Mouse (Mus musculus) spleen, adult 2 months (tissue): ENCODE results near the gene Mpig6b. TPM values are rescaled to one million over a fixed set of nuclear protein-coding genes. Genes with fewer than 3 reads are reported as not detected.
"Not testable (repeated sequence)": the region's sequence is repeated elsewhere in the genome, so short reads cannot be mapped to it uniquely, and the experiment has no call there.

Experiments used
- DNase-seq, 2 experiments: peaks; one replicate each; pipeline versions ENCODE4 v3.0.0 to v3.0.0-alpha.2; 2012 to 2021; ENCODE audit warnings: low spot score in 2 of 2, low read depth in 1 of 2
- H3K27ac ChIP-seq: fragments of 200-500 bp; 2 replicates; pipeline ENCODE4 v1.5.1; 2012; ENCODE audit warnings: low read length, inconsistent platforms; ENCODE audit not compliant: insufficient read depth
- H3K27me3 ChIP-seq: fragments of 200-500 bp; 2 replicates; pipeline ENCODE4 v1.6.1; 2012; ENCODE audit warnings: mild to moderate bottlenecking, moderate library complexity, low read length, inconsistent platforms; ENCODE audit not compliant: control insufficient read depth, insufficient read depth
- H3K36me3 ChIP-seq: fragments of 200-500 bp; 2 replicates; pipeline ENCODE4 v1.6.1; 2012; ENCODE audit warnings: mild to moderate bottlenecking, low read length, inconsistent platforms; ENCODE audit not compliant: control insufficient read depth, insufficient read depth
- H3K4me1 ChIP-seq: fragments of 200-500 bp; 2 replicates; pipeline ENCODE4 v1.6.1; 2011; ENCODE audit warnings: inconsistent platforms; ENCODE audit not compliant: control insufficient read depth, insufficient read depth, insufficient read length
- H3K4me3 ChIP-seq: fragments of 200-500 bp; 2 replicates; pipeline ENCODE4 v1.5.1; 2011; ENCODE audit warnings: mild to moderate bottlenecking, inconsistent platforms; ENCODE audit not compliant: insufficient read depth, insufficient read length; ENCODE audit errors: extremely low read depth
- CTCF ChIP-seq: fragments of 200-500 bp; IDR thresholded peaks from 2 replicates; pipeline ENCODE4 v1.5.1; 2011; ENCODE audit warnings: mild to moderate bottlenecking, inconsistent platforms; ENCODE audit not compliant: insufficient read depth, insufficient read length, insufficient replicate concordance; ENCODE audit errors: extremely low read depth
- POLR2A ChIP-seq: fragments of 200-500 bp; IDR thresholded peaks from 2 replicates; pipeline ENCODE4 v1.6.1; 2011; ENCODE audit warnings: low read depth, low read length, inconsistent platforms
- WGBS: fragments of 180-500 bp; shearing (Covaris S2); methylation state at CpG from one replicate; pipeline ENCODE4 v1.1.7; 2018; 5-methylcytosine and 5-hydroxymethylcytosine counted together
- polyA plus RNA-seq: library from polyadenylated mRNA; depleted of rRNA; stranded (reverse); fragments of >200 nt; gene quantifications from 2 replicates; pipeline ENCODE4 v1.2.3, GENCODE M21; 2012

Gene Mpig6b
- polyA plus RNA-seq, 1 experiment: 4.8 TPM

DNA sequence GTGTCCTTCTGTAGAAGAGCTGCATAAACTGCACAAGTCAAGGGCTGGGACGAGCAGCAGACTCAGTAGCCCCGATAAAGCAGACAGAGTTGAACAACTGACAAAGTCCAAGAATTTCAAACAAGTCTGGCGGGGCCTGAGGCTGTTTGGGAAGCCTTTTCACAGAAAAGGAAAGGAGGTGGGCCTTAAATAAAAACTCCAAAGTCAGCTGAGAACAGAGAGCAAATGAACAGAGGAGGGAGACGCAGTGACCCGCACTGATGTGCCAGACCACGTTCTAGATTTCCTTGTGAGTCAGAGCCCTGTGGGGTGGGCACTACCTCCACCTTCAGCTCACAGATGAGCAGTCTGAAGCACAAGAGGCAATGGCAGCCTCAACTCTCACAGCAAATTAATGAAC lies 31.1 kb downstream of the Mpig6b start:
- Histone ChIP-seq H3K27ac (no peak overlapping the region), H3K36me3 (no peaks in the 10 kb centered on the region), H3K27me3 (no peaks in the 10 kb centered on the region), H3K4me3 (no peak overlapping the region), H3K4me1 (peaks cover 9% of the 10 kb centered on the region; the same call in 1 of the 2 replicates)
- no peak for DNase-seq
- WGBS: 65% methylated on average over 6 of the region's 6 CpGs
- TF ChIP-seq CTCF: no peak
- TF ChIP-seq POLR2A: no peak

- not testable (repeated sequence) for DNase-seq, H3K27me3 ChIP-seq, H3K36me3 ChIP-seq, H3K4me3 ChIP-seq, H3K27ac ChIP-seq
- peaks cover 16% of the 10 kb centered on the region; the same call in 1 of the 2 replicates for H3K4me1 ChIP-seq
- WGBS: 76% methylated on average over 1 of the region's 1 CpGs
Measured at GRCm38 (mm10) chr17:35033703-35034102, 32.3 kb downstream of the Mpig6b start.

GRCm38 (mm10) chr17:35032323-35032870 lies 33.6 kb downstream of the Mpig6b start:
- Histone ChIP-seq H3K36me3 (no peaks in the 10 kb centered on the region), H3K27ac (no peak overlapping the region), H3K4me3 (no peak overlapping the region), H3K27me3 (no peaks in the 10 kb centered on the region), H3K4me1 (peaks cover 20% of the 10 kb centered on the region; the same call in 1 of the 2 replicates)
- no peak for DNase-seq
- TF ChIP-seq CTCF: no peak
- TF ChIP-seq POLR2A: no peak
- WGBS: 66% methylated on average over 8 of the region's 8 CpGs

DNA sequence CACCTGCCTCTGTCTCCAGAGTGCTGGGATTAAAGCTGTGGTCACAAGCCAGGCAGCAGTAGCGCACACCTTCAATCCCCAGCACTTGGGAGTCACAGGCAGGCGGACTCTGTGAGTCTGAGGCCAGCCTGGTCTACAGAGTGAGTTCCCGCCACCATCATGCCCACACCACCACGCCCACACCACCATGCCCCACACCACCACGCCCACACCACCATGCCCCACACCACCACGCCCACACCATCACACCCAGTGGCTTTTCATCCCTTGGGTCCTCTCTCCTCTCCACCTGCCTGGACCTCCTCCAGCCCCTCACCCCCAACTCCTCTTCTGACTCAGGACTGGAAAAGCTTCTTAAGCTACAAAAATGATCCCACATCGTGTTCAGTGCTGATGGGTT lies 34.1 kb downstream of the Mpig6b start:
- no peaks in the 10 kb centered on the region for H3K27me3 ChIP-seq
- 75% methylated on average over 7 of the region's 7 CpGs for WGBS
- H3K27ac ChIP-seq: no peak overlapping the region
- peaks cover 23% of the 10 kb centered on the region; the same call in 1 of the 2 replicates for H3K4me1 ChIP-seq
- no peak for DNase-seq
- TF ChIP-seq CTCF: no peak
- TF ChIP-seq POLR2A: no peak
- no peak overlapping the region for H3K4me3 ChIP-seq
- no peaks in the 10 kb centered on the region for H3K36me3 ChIP-seq

- Histone ChIP-seq H3K4me3 (no peak overlapping the region), H3K4me1 (peaks cover 23% of the 10 kb centered on the region; the same call in 1 of the 2 replicates), H3K27ac (no peak overlapping the region), H3K36me3 (no peaks in the 10 kb centered on the region), H3K27me3 (no peaks in the 10 kb centered on the region)
- WGBS: 88% methylated on average over 11 of the region's 11 CpGs
- no peak for DNase-seq
- TF ChIP-seq CTCF: no peak
Measured at GRCm38 (mm10) chr17:35031272-35031671, 34.7 kb downstream of the Mpig6b start.

- Histone ChIP-seq H3K4me1 (peaks cover 25% of the 10 kb centered on the region; the same call in 1 of the 2 replicates), H3K36me3 (no peaks in the 10 kb centered on the region), H3K27me3 (no peaks in the 10 kb centered on the region), H3K27ac (no peak overlapping the region), H3K4me3 (peak overlapping the region; percentile 7; the same call in 1 of the 2 replicates)
- peak in 1 of 2 experiments; percentile 43 for DNase-seq
- no peak for TF ChIP-seq POLR2A
- TF ChIP-seq CTCF: peak; percentile 69; the same call in 1 of the 2 replicates
- 17% methylated on average over 19 of the region's 19 CpGs for WGBS
Measured at GRCm38 (mm10) chr17:35029691-35030532, 36.1 kb downstream of the Mpig6b start.

- H3K4me3 ChIP-seq: no peak overlapping the region
- H3K36me3 ChIP-seq: no peaks in the 10 kb centered on the region
- TF ChIP-seq POLR2A: no peak
- no peak for TF ChIP-seq CTCF
- H3K27ac ChIP-seq: no peak overlapping the region
- H3K4me1 ChIP-seq: peaks cover 34% of the 10 kb centered on the region
- H3K27me3 ChIP-seq: no peaks in the 10 kb centered on the region
- WGBS: 36% methylated on average over 2 of the region's 2 CpGs
- no peak for DNase-seq
Measured at GRCm38 (mm10) chr17:35028315-35028714, 37.7 kb downstream of the Mpig6b start.
